Mouse (Mus musculus) liver, embryonic 16.5 days (tissue): Measurements from ENCODE around the gene Vmn1r191. TPM values are rescaled to one million over a fixed set of nuclear protein-coding genes. Genes with fewer than 3 reads are reported as not detected.
"Not testable (repeated sequence)": the region's sequence is repeated elsewhere in the genome, so short reads cannot be mapped to it uniquely, and the experiment has no call there.

Source experiments
- ATAC-seq: fragments of 200-750 bp; cut with Nextera tagmentation; 2 replicates; pipeline ENCODE4 v1.8.0; 2017; ENCODE audit warnings: low read depth, mild to moderate bottlenecking, moderate number of reproducible peaks, moderate library complexity
- H3K27ac ChIP-seq: fragments of 300-500 bp; sonication (generic); 2 replicates; pipeline ENCODE4 v1.5.1; 2014; ENCODE audit warnings: mild to moderate bottlenecking, low read length
- H3K27me3 ChIP-seq: fragments of 300-500 bp; sonication (generic); 2 replicates; pipeline ENCODE4 v1.6.1; 2014; ENCODE audit warnings: low read depth, low read length, mixed read lengths; ENCODE audit not compliant: control insufficient read depth, insufficient read depth
- H3K36me3 ChIP-seq: fragments of 300-500 bp; sonication (generic); 2 replicates; pipeline ENCODE4 v1.6.1; 2014; ENCODE audit warnings: mild to moderate bottlenecking; ENCODE audit not compliant: control insufficient read depth, insufficient read depth
- H3K4me1 ChIP-seq: fragments of 300-500 bp; sonication (generic); 2 replicates; pipeline ENCODE4 v1.6.1; 2014; ENCODE audit warnings: low read depth, low read length, mixed read lengths; ENCODE audit not compliant: control insufficient read depth
- H3K4me2 ChIP-seq: fragments of 300-500 bp; sonication (generic); 2 replicates; pipeline ENCODE4 v1.6.1; 2014; ENCODE audit warnings: low read depth, low read length, mixed read lengths
- H3K4me3 ChIP-seq: fragments of 300-500 bp; sonication (generic); 2 replicates; pipeline ENCODE4 v1.5.1; 2014; ENCODE audit warnings: low read depth, mild to moderate bottlenecking, low read length
- H3K9ac ChIP-seq: fragments of 300-500 bp; sonication (generic); 2 replicates; pipeline ENCODE4 v1.6.1; 2014; ENCODE audit warnings: low read depth, low read length
- H3K9me3 ChIP-seq: fragments of 300-500 bp; sonication (generic); replicated peaks from 2 replicates; pipeline ENCODE4 v1.6.1; 2016; ENCODE audit warnings: low read length; ENCODE audit not compliant: control insufficient read depth
- WGBS: fragments of 180-500 bp; shearing (Covaris S2); extraction: QIAGEN DNeasy Blood & Tissue Kit; methylation state at CpG from one replicate; pipeline ENCODE4 v1.1.7; 2014; ENCODE audit not compliant: insufficient replicate concordance; 5-methylcytosine and 5-hydroxymethylcytosine counted together
- polyA plus RNA-seq: library from polyadenylated mRNA; unstranded; fragments of >200 nt; fragmentation: Nextera tagmentation; extraction: Ambion mirVana; gene quantifications from 2 replicates; pipeline ENCODE4 v1.2.1, GENCODE M21; 2015

The Vmn1r191 gene
- not detected in 2 replicates for polyA plus RNA-seq

DNA sequence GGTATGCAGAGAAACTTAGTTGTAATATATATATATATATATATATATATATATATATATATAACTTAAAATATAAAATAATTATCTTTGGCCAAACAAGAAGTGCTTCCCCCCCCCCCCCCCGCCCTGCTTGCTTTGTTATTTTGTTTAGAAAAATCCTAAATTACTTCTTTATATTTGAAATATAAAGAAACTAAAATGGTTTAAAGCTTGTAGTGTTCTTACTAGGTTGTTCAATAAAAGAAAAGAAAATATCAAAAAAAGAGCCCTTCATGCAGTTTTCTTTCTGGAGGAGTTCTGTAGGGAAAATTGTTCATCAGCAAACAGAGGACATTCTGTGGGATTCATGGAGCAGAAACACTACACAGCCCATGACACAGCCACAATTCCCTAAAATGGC is at the start of gene Vmn1r191:
Vmn1r191 (minus strand) TSS at position 101 of the 400 bp plus-strand sequence.
- Histone ChIP-seq H3K27ac (no peak within 1 kb of the TSS), H3K4me1 (no peaks in the 10 kb centered on the region), H3K9me3 (no peaks in the 10 kb centered on the region), H3K36me3 (no peaks in the 10 kb centered on the region), H3K4me3 (no peak within 1 kb of the TSS), H3K4me2 (no peak within 1 kb of the TSS), H3K27me3 (no peaks in the 10 kb centered on the region), H3K9ac (no peak within 1 kb of the TSS)
- 67% methylated on average over 1 of the region's 1 CpGs for WGBS
- no peak for ATAC-seq

DNA sequence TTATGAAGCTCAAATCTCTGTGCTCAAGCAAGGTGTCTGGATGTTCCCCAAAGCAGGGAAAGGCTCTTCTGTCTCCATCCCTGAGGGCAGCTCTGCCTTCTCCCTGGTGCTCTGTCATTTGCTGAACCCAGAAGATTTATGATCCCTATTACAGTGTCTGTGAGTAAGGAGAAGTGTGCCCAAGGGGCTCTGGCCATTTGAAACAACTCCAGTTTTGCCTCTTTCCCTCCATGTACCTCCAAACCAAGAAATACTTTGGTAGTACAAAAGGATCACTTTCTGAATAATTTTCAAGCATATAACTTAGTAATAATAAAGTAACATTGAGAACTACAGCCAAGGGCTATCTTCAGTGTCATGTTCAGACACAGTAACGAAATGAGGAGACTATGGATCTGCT is 39.3 kb upstream of the Vmn1r191 start, which contains the start of gene Vmn1r193:
Vmn1r193 (minus strand) TSS at position 101 of the 400 bp plus-strand sequence.
- H3K9ac ChIP-seq, H3K27me3 ChIP-seq, H3K9me3 ChIP-seq, H3K4me2 ChIP-seq, H3K36me3 ChIP-seq, H3K4me1 ChIP-seq, H3K27ac ChIP-seq, H3K4me3 ChIP-seq, ATAC-seq: not testable (repeated sequence)
- 43% methylated on average over 1 of the region's 1 CpGs for WGBS

DNA sequence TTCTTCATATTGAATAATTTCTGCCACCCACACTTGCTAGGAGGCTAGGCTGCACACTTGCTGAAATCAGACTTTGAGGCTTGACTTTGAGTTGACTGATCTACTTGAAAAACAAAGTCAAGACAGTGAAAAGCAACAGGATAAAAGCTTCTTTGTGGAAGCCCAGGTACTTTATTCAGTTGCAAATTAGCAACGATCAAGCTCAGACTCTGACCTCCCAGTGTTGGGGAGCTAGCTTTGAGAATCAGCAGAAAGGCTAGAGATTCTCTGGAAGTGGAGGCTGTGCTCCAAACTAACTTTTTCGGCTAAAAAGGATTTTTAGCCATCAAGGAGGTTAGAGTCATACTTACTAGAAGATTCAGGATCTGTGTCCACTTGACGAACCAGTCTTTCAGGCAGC is 9.0 kb upstream of the Vmn1r191 start:
- 57% methylated on average over 3 of the region's 3 CpGs for WGBS
- not testable (repeated sequence) for H3K9ac ChIP-seq, H3K4me2 ChIP-seq, H3K4me1 ChIP-seq, H3K9me3 ChIP-seq, ATAC-seq, H3K36me3 ChIP-seq, H3K27ac ChIP-seq, H3K27me3 ChIP-seq, H3K4me3 ChIP-seq

DNA sequence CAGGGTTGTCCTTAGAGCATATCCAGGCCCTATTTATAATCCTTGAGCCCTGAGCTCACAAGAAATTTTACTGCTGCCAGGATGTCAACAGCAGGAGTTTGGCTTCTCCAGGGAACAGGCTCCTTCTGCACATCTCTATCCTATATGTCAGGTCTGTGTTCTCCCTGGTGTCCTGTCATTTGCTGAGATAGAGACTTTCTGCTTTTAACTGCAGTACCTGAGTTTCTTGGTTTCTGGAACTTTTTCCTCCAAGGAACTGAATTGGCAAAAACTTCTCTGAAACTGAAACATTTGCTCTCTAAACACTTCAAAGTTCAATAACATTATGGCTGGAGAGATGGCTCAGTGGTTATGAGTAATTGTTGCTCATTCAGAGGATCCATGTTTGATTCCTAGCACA is 7.3 kb upstream of the Vmn1r191 start, which contains the start of gene Vmn1r192:
Vmn1r192 (minus strand) TSS at position 101 of the 400 bp plus-strand sequence.
- no peak within 1 kb of the TSS for H3K9ac ChIP-seq
- no peaks in the 10 kb centered on the region for H3K36me3 ChIP-seq
- ATAC-seq: no peak
- H3K4me1 ChIP-seq: no peaks in the 10 kb centered on the region
- H3K27ac ChIP-seq: no peak within 1 kb of the TSS
- no peaks in the 10 kb centered on the region for H3K27me3 ChIP-seq
- no peaks in the 10 kb centered on the region for H3K9me3 ChIP-seq
- no peak within 1 kb of the TSS for H3K4me3 ChIP-seq
- H3K4me2 ChIP-seq: no peak within 1 kb of the TSS

DNA sequence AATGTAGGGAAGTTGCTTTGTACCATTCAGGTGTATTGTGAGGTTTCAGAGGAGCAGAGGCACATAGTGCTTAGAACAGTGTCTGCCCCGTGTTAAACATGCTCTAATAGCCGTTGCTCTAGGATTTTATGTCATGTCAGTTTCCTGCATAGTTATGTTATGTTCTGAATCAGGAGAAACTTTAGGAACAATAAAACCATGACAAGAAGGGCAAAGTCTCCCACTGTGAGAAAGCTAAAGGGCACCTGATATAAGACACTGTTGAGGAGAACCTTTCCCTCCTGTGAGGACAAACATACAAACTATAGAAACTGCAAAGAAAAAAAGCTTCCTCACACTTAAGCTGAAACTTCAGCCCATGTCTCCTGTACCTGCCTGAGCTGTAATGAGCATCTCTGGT is 6.6 kb upstream of the Vmn1r191 start:
- 55% methylated on average over 2 of the region's 2 CpGs for WGBS
- Histone ChIP-seq H3K9ac (no peak overlapping the region), H3K4me2 (no peak overlapping the region), H3K4me3 (no peak overlapping the region), H3K36me3 (no peaks in the 10 kb centered on the region), H3K4me1 (no peaks in the 10 kb centered on the region), H3K9me3 (no peaks in the 10 kb centered on the region), H3K27me3 (no peaks in the 10 kb centered on the region), H3K27ac (no peak overlapping the region)
- no peak for ATAC-seq

DNA sequence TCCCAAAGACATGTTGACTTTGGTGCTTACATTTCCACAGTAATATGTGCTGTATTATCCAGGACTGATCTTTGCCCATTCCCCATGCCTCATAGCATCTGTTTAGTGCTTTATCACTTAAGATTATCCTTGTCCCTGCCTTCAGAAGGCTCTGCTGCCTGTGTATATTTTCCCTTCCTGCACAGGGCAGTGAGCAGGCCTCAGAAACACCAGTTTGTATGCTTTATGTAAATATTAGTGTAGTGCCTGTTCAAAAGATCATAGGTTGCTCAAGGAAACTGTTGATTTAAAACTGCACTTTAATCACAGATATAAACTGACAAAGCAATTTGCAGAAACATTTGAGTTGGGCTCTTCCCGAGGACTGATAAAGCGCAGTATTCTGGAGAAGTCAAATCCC is 5.5 kb upstream of the Vmn1r191 start:
- peak; percentile 47; the same call in 1 of the 2 replicates for ATAC-seq
- Histone ChIP-seq H3K4me1 (no peaks in the 10 kb centered on the region), H3K4me2 (no peak overlapping the region), H3K4me3 (no peak overlapping the region), H3K27me3 (no peaks in the 10 kb centered on the region), H3K9ac (no peak overlapping the region), H3K9me3 (no peaks in the 10 kb centered on the region), H3K36me3 (no peaks in the 10 kb centered on the region), H3K27ac (no peak overlapping the region)
- WGBS: 68% methylated on average over 2 of the region's 2 CpGs

DNA sequence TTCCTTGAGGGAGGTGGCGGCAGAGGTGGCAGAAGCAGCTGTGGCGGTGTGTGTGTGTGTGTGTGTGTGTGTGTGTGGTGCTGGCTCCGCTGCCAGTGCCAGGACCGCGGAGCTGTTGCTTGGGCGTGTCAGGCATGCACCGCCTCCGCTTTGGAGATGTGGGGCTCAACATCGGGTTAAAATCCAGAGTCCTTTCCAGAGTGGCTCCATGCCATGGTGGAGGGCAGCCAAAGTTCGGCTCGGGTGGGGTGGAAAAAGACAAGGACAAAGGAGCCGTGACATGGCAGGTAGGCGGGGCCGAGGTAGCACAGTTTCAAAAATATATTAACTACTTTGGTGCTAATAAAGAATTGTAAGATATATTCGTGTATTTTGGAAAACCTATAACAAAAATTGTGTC is 15.4 kb downstream of the Vmn1r191 start:
- no peak for ATAC-seq
- no peak overlapping the region for H3K4me3 ChIP-seq
- H3K27ac ChIP-seq: no peak overlapping the region
- H3K9ac ChIP-seq: no peak overlapping the region
- 77% methylated on average over 15 of the region's 15 CpGs for WGBS
- no peaks in the 10 kb centered on the region for H3K36me3 ChIP-seq
- H3K9me3 ChIP-seq: no peaks in the 10 kb centered on the region; the same call in 1 of the 2 replicates
- H3K27me3 ChIP-seq: no peaks in the 10 kb centered on the region
- H3K4me2 ChIP-seq: no peak overlapping the region
- H3K4me1 ChIP-seq: no peaks in the 10 kb centered on the region

DNA sequence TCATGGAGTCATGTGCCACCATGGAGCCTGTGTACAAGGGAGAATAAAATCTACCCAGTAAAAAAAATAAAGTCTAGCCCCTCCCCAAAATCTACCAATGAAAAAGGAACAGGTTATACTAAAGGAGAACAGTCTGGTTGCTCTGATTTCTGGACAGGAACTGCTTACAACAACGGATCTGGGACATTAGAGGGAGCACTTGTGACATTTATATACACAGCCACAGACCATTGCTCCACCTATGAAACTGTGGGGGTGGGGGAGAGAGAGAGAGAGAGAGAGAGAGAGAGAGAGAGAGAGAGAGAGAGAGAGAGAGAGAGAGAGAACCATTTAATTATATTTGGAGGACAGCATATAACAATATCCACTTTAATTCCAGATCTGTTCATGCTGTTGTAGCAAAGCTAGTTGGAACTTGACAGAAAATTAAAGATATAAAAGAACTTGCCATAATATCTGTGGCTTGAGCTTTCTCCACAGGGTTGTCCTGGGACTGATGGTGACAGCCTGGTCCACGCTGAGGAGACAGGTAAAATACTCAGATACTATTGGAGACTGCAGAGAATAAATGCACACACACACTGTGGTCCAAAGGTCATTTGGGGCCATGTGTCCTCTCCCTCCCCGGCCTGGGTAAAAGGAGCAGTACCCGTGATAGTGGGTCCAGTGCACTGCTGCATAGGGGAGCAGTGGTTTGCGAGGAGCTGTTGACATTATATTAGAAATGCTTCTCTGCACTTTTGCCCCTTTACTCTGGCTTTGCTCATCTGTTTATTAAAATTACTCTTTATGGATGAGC is 47.1 kb downstream of the Vmn1r191 start:
- not testable (repeated sequence) for H3K9ac ChIP-seq, H3K27ac ChIP-seq, H3K36me3 ChIP-seq, H3K4me1 ChIP-seq, ATAC-seq, H3K4me2 ChIP-seq, H3K4me3 ChIP-seq, H3K9me3 ChIP-seq, H3K27me3 ChIP-seq
- 45% methylated on average over 5 of the region's 5 CpGs for WGBS
